Mouse (Mus musculus) hindbrain, embryonic 14.5 days (tissue): ENCODE data around the gene Mfng. TPM values are rescaled to one million over a fixed set of nuclear protein-coding genes. Genes with fewer than 3 reads are reported as not detected.

ENCODE experiments used
- ATAC-seq: fragments of 200-750 bp; cut with Nextera tagmentation; 2 replicates; pipeline ENCODE4 v1.8.0; 2017; ENCODE audit warnings: moderate number of reproducible peaks, mild to moderate bottlenecking, moderate TSS enrichment, moderate library complexity; ENCODE audit not compliant: low FRiP score
- DNase-seq: peaks from one replicate; pipeline ENCODE4 v3.0.0-alpha.2; 2015; ENCODE audit warnings: low spot score
- H3K27ac ChIP-seq: fragments of 300-500 bp; sonication (generic); 2 replicates; pipeline ENCODE4 v1.5.1; 2014; ENCODE audit warnings: mild to moderate bottlenecking, moderate library complexity
- H3K27me3 ChIP-seq: fragments of 300-500 bp; sonication (generic); 2 replicates; pipeline ENCODE4 v1.6.1; 2014; ENCODE audit warnings: mild to moderate bottlenecking, low read length, mixed read lengths; ENCODE audit not compliant: control insufficient read depth, insufficient read depth
- H3K36me3 ChIP-seq: fragments of 300-500 bp; sonication (generic); replicated peaks from 2 replicates; pipeline ENCODE4 v1.6.1; 2014; ENCODE audit not compliant: control insufficient read depth, insufficient read depth
- H3K4me1 ChIP-seq: fragments of 300-500 bp; sonication (generic); replicated peaks from 2 replicates; pipeline ENCODE4 v1.6.1; 2014; ENCODE audit warnings: antibody characterized with exemption, low read length, mixed read lengths; ENCODE audit not compliant: control insufficient read depth, insufficient read depth
- H3K4me2 ChIP-seq: fragments of 300-500 bp; sonication (generic); replicated peaks from 2 replicates; pipeline ENCODE4 v1.6.1; 2014; ENCODE audit warnings: mild to moderate bottlenecking, moderate library complexity
- H3K4me3 ChIP-seq: fragments of 300-500 bp; sonication (generic); replicated peaks from 2 replicates; pipeline ENCODE4 v1.5.1; 2014; ENCODE audit warnings: mild to moderate bottlenecking, low read length
- H3K9ac ChIP-seq: fragments of 300-500 bp; sonication (generic); 2 replicates; pipeline ENCODE4 v1.6.1; 2014
- H3K9me3 ChIP-seq: fragments of 300-500 bp; sonication (generic); 2 replicates; pipeline ENCODE4 v1.6.1; 2016; ENCODE audit warnings: low read length; ENCODE audit not compliant: control insufficient read depth
- WGBS: fragments of 180-500 bp; shearing (Covaris S2); extraction: QIAGEN DNeasy Blood & Tissue Kit; methylation state at CpG from one replicate; pipeline ENCODE4 v1.1.7; 2014; 5-methylcytosine and 5-hydroxymethylcytosine counted together
- polyA plus RNA-seq: library from polyadenylated mRNA; unstranded; fragments of >200 nt; fragmentation: Nextera tagmentation; extraction: Ambion mirVana; gene quantifications from 2 replicates; pipeline ENCODE4 v1.2.1, GENCODE M21; 2014

Gene Mfng
- polyA plus RNA-seq, 1 experiment from 2014 or later, result 12.5 TPM

- no peak overlapping the region for H3K9ac ChIP-seq
- H3K9me3 ChIP-seq, result no peaks in the 10 kb centered on the region
- DNase-seq (no peak), ATAC-seq (no peak)
- H3K36me3 ChIP-seq, result no peaks in the 10 kb centered on the region
- H3K27ac ChIP-seq, result no peak overlapping the region
- H3K4me1 ChIP-seq, result peaks cover 15% of the 10 kb centered on the region; the same call in 1 of the 2 replicates
- H3K4me3 ChIP-seq, result no peak overlapping the region
- WGBS, result 75% methylated on average over 2 of the region's 2 CpGs
- peaks cover 41% of the 10 kb centered on the region for H3K27me3 ChIP-seq
- no peak overlapping the region for H3K4me2 ChIP-seq
Measured at GRCm38 (mm10) chr15:78805351-78805750, 32.1 kb upstream of the Mfng start.

DNA sequence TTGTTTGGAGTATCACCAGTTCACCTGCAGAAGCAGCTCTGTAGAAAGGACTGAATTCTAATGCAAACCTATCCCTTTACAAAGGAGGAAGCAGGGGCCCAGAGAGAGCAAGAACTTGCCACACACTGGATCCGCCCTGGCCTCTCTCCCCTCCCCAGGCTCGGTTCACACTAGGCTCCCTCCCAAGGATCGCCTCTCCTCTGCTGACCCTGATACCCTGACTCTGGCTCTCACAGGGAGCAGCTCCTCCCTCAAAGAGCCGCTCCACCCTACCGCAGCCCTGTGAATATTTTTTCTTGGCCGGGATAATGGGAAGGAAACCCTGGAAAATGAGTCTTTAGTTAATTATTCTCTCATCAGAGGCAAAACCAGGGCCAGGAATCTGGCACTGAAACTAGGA, 31.1 kb upstream of the Mfng start:
- Histone ChIP-seq H3K4me2 (no peak overlapping the region), H3K4me3 (no peak overlapping the region), H3K27ac (no peak overlapping the region), H3K9me3 (no peaks in the 10 kb centered on the region), H3K4me1 (peaks cover 15% of the 10 kb centered on the region; the same call in 1 of the 2 replicates), H3K36me3 (no peaks in the 10 kb centered on the region), H3K27me3 (peaks cover 41% of the 10 kb centered on the region), H3K9ac (no peak overlapping the region)
- ATAC-seq (no peak), DNase-seq (no peak)
- WGBS, result 11% methylated on average over 6 of the region's 6 CpGs

DNA sequence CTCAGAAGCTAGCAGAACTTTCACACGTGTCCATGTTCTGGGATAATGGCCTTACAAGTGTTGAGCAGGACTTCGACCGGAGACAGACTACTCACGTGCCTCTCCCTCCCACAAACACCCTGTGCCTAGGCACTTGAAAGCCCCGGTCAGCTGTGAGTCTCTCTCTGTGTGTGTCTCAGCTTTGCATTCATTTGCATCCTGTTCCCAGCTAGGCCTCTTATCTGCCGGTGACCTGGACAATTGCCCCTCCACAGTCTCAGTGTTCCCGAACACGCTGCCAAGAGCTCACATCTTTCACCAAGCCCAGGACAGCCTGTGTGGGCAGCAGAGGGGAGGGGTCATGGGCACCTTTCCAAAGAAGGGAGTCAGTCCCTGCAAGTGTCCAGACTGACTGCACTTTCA, 30.2 kb upstream of the Mfng start:
- no peaks in the 10 kb centered on the region for H3K36me3 ChIP-seq
- 4% methylated on average over 8 of the region's 8 CpGs for WGBS
- peaks cover 41% of the 10 kb centered on the region for H3K27me3 ChIP-seq
- no peak overlapping the region for H3K9ac ChIP-seq
- ATAC-seq (no peak), DNase-seq (no peak)
- H3K4me3 ChIP-seq, result no peak overlapping the region
- H3K4me1 ChIP-seq, result peaks cover 15% of the 10 kb centered on the region; the same call in 1 of the 2 replicates
- H3K9me3 ChIP-seq, result no peaks in the 10 kb centered on the region
- no peak overlapping the region for H3K27ac ChIP-seq
- no peak overlapping the region for H3K4me2 ChIP-seq

DNA sequence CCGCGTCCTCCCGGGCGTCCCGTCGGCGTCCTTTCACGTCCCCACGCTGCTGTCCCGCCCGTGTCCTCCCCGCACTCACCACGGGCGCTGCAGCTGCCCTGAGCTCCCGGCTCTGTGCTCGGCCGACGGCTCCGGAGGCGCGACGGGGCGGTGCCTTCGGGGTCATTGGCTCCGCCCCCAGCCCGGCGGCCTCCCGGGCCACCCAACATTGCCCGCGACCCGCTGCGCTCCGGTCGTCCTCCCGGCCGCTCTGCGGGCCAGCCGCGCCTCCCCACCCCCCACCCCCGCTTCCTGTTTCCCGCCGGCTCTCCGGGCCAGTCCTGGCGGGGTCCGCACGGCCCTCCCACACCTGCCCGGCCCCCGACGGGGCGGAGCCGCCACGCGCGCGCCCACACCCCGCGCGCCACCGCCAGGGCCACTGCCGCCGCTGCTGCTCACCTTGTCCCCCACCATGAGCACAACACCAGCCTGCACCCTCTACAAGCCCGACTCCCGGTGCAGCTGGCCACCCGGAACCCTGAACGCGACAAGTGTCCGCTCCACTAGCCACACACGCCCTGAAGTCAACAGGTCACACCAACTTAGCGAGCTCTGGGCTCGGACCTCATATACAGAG, 29.6 kb upstream of the Mfng start, which contains the start of gene Card10:
TSS of gene Card10 (minus strand) at position 267 of the 616 bp plus-strand sequence.
- H3K4me1 ChIP-seq, result peaks cover 15% of the 10 kb centered on the region; the same call in 1 of the 2 replicates
- H3K36me3 ChIP-seq, result no peaks in the 10 kb centered on the region
- peak within 1 kb of the TSS; percentile 62 for H3K9ac ChIP-seq
- peak within 1 kb of the TSS; percentile 7; the same call in 1 of the 2 replicates for H3K27ac ChIP-seq
- 0 out of 2 replicates have a peak, but pooled peaks have one; percentile 46 for ATAC-seq
- no peaks in the 10 kb centered on the region for H3K9me3 ChIP-seq
- DNase-seq, result no peak
- H3K27me3 ChIP-seq, result peaks cover 45% of the 10 kb centered on the region
- H3K4me2 ChIP-seq, result peak within 1 kb of the TSS; percentile 77
- under 1% methylated on average over 64 of the region's 70 CpGs for WGBS
- peak within 1 kb of the TSS; percentile 55 for H3K4me3 ChIP-seq

DNA sequence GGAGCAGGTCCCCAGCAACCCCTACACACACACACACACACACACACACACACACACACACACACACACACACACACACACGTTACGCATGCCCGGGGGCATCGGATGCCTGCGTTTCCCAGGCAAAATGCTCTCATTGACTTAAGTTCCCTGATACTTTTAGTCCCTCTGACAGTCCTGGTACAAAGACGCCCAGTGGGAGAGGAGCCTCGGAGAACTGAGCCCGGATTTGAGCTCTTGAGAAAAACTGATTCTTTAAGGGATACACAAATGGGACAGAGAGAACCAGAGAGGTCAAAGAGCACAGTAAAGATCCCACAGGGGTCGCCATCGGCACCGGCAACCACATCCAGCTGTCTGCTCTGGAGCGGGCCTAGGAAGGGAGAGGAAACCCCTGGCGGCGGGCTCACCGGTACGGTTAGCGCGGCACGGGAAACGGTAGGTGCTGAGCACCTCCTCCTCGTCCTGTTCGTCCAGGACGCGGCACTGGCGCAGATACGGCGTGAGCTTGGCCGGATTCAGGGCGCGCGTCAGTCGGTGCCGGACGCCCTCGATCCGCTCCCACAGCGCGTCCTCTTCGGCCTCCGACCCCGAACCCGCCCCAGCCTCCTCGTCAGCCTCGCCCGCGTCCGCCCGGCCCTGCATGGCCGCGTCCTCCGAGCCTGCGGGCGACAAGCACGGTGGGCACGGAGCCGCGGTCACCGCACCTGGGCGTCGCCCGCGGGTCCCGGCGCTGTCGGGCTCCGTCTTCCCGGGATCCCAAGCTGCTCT, 28.9 kb upstream of the Mfng start:
- no peak for ATAC-seq
- Histone ChIP-seq H3K4me3 (peak overlapping the region; percentile 55), H3K27me3 (peaks cover 45% of the 10 kb centered on the region), H3K36me3 (no peaks in the 10 kb centered on the region), H3K4me1 (peaks cover 15% of the 10 kb centered on the region; the same call in 1 of the 2 replicates), H3K9me3 (no peaks in the 10 kb centered on the region), H3K9ac (peak overlapping the region; percentile 62), H3K4me2 (peak overlapping the region; percentile 77), H3K27ac (peak overlapping the region; percentile 7; the same call in 1 of the 2 replicates)
- 3% methylated on average over 62 of the region's 67 CpGs for WGBS
- no peak for DNase-seq

- Histone ChIP-seq H3K36me3 (no peaks in the 10 kb centered on the region), H3K27me3 (peaks cover 45% of the 10 kb centered on the region), H3K9ac (0 out of 2 replicates have a peak overlapping the region, but pooled peaks have one; percentile 62), H3K4me1 (peaks cover 15% of the 10 kb centered on the region; the same call in 1 of the 2 replicates), H3K9me3 (no peaks in the 10 kb centered on the region), H3K4me3 (peak overlapping the region; percentile 55), H3K4me2 (peak overlapping the region; percentile 77), H3K27ac (no peak overlapping the region)
- ATAC-seq, result no peak
- DNase-seq, result no peak
- 60% methylated on average over 9 of the region's 9 CpGs for WGBS
Measured at GRCm38 (mm10) chr15:78801571-78801970, 28.3 kb upstream of the Mfng start.

- peak; percentile 33 for DNase-seq
- 31% methylated on average over 21 of the region's 21 CpGs for WGBS
- no peaks in the 10 kb centered on the region for H3K36me3 ChIP-seq
- no peak overlapping the region for H3K27ac ChIP-seq
- H3K4me3 ChIP-seq, result no peak overlapping the region
- H3K4me1 ChIP-seq, result peaks cover 15% of the 10 kb centered on the region; the same call in 1 of the 2 replicates
- H3K27me3 ChIP-seq, result peaks cover 39% of the 10 kb centered on the region
- H3K9me3 ChIP-seq, result no peaks in the 10 kb centered on the region
- no peak for ATAC-seq
- H3K4me2 ChIP-seq, result no peak overlapping the region
- H3K9ac ChIP-seq, result no peak overlapping the region
Measured at GRCm38 (mm10) chr15:78799029-78799428, 25.8 kb upstream of the Mfng start.

- no peak overlapping the region for H3K4me2 ChIP-seq
- H3K27me3 ChIP-seq, result peaks cover 19% of the 10 kb centered on the region
- no peaks in the 10 kb centered on the region for H3K9me3 ChIP-seq
- no peaks in the 10 kb centered on the region for H3K36me3 ChIP-seq
- WGBS, result 85% methylated on average over 8 of the region's 8 CpGs
- peaks cover 5% of the 10 kb centered on the region; the same call in 1 of the 2 replicates for H3K4me1 ChIP-seq
- no peak overlapping the region for H3K9ac ChIP-seq
- H3K4me3 ChIP-seq, result no peak overlapping the region
- ATAC-seq (no peak), DNase-seq (no peak)
- H3K27ac ChIP-seq, result no peak overlapping the region
Measured at GRCm38 (mm10) chr15:78797060-78797329, 23.7 kb upstream of the Mfng start.

- no peaks in the 10 kb centered on the region for H3K36me3 ChIP-seq
- peaks cover 13% of the 10 kb centered on the region for H3K27me3 ChIP-seq
- 33% methylated on average over 25 of the region's 25 CpGs for WGBS
- DNase-seq, result no peak
- H3K27ac ChIP-seq, result no peak overlapping the region
- H3K4me1 ChIP-seq, result no peaks in the 10 kb centered on the region
- no peak overlapping the region for H3K4me3 ChIP-seq
- ATAC-seq, result no peak
- H3K4me2 ChIP-seq, result no peak overlapping the region
- H3K9ac ChIP-seq, result no peak overlapping the region
- no peaks in the 10 kb centered on the region for H3K9me3 ChIP-seq
Measured at GRCm38 (mm10) chr15:78796196-78797059, 23.2 kb upstream of the Mfng start.
